Mouse (Mus musculus): ENCODE data around the gene Orai2.
"Not testable (repeated sequence)": the region's sequence is repeated elsewhere in the genome, so short reads cannot be mapped to it uniquely, and the experiment has no call there.

Gene Orai2

GRCm38 (mm10) chr5:136170512-136171362, at the start of gene Orai2:
Gene Orai2, minus strand, starts transcription at chr5:136170713.
- peak; percentile 70 to 87 for DNase-seq (ENCODE audit: low spot score in 2 of 2)

- no peak for DNase-seq (ENCODE audit: low spot score in 2 of 2)
These were observed 48.1 kb upstream of the Orai2 start for GRCm38 (mm10) chr5:136218585-136218984.

GRCm38 (mm10) chr5:136217932-136218381, 47.4 kb upstream of the Orai2 start:
- DNase-seq (ENCODE audit: low spot score in 2 of 2), result no peak

- no peak for DNase-seq (ENCODE audit: low spot score in 2 of 2)
These were observed 46.6 kb upstream of the Orai2 start for GRCm38 (mm10) chr5:136217004-136217665.

GRCm38 (mm10) chr5:136215958-136216357, 45.4 kb upstream of the Orai2 start:
- DNase-seq (ENCODE audit: low spot score in 2 of 2), result peak in 1 of 2 experiments; percentile 39

GRCm38 (mm10) chr5:136215211-136215610, 44.7 kb upstream of the Orai2 start:
- no peak for DNase-seq (ENCODE audit: low spot score in 2 of 2)

- no peak for DNase-seq (ENCODE audit: low spot score in 2 of 2)
These were observed 43.2 kb upstream of the Orai2 start for GRCm38 (mm10) chr5:136213716-136214115.

GRCm38 (mm10) chr5:136212716-136213115, 42.2 kb upstream of the Orai2 start:
- no peak for DNase-seq (ENCODE audit: low spot score in 2 of 2)

GRCm38 (mm10) chr5:136211341-136212102, 41.0 kb upstream of the Orai2 start:
- DNase-seq (ENCODE audit: low spot score in 2 of 2), result not testable (repeated sequence)

- DNase-seq (ENCODE audit: low spot score in 2 of 2), result no peak
These were observed 40.0 kb upstream of the Orai2 start for GRCm38 (mm10) chr5:136210549-136210948.

GRCm38 (mm10) chr5:136201832-136202231, 31.3 kb upstream of the Orai2 start:
- peak in 1 of 2 experiments; percentile 77 for DNase-seq (ENCODE audit: low spot score in 2 of 2)

- no peak for DNase-seq (ENCODE audit: low spot score in 2 of 2)
These were observed 29.0 kb upstream of the Orai2 start for GRCm38 (mm10) chr5:136199526-136199925.

- DNase-seq (ENCODE audit: low spot score in 2 of 2), result peak; percentile 93 to 95
These were observed 28.2 kb upstream of the Orai2 start, which contains the start of gene Prkrip1 for GRCm38 (mm10) chr5:136198474-136199391. Gene Prkrip1, minus strand, starts transcription at chr5:136198963.

- no peak for DNase-seq (ENCODE audit: low spot score in 2 of 2)
These were observed 21.4 kb upstream of the Orai2 start for GRCm38 (mm10) chr5:136191870-136192269.

GRCm38 (mm10) chr5:136186723-136187122, 16.2 kb upstream of the Orai2 start:
- DNase-seq (ENCODE audit: low spot score in 2 of 2), result peak in 1 of 2 experiments; percentile 52

- no peak for DNase-seq (ENCODE audit: low spot score in 2 of 2)
These were observed 13.3 kb upstream of the Orai2 start for GRCm38 (mm10) chr5:136183766-136184165.

- DNase-seq (ENCODE audit: low spot score in 2 of 2), result no peak
These were observed 12.3 kb upstream of the Orai2 start for GRCm38 (mm10) chr5:136182830-136183229.

GRCm38 (mm10) chr5:136182049-136182448, 11.5 kb upstream of the Orai2 start:
- DNase-seq (ENCODE audit: low spot score in 2 of 2), result no peak

- no peak for DNase-seq (ENCODE audit: low spot score in 2 of 2)
These were observed 10.7 kb upstream of the Orai2 start for GRCm38 (mm10) chr5:136181197-136181596.

- no peak for DNase-seq (ENCODE audit: low spot score in 2 of 2)
These were observed 9.1 kb upstream of the Orai2 start for GRCm38 (mm10) chr5:136179594-136179993.

Data from cerebellum, postnatal 4 days (tissue).